In genomic region chr7:3304298-3304697, GRCm38 (mm10) we compare ENCODE assay signal across 8 mouse cellular contexts. TPM values are rescaled to one million over a fixed set of nuclear protein-coding genes. Genes with fewer than 3 reads are reported as not detected.
DNase-seq lines count a peak whose midpoint lies in the region; ATAC-seq lines count a peak whose summit lies in the region.

No protein-coding gene starts in this region.

- 0 out of 2 replicates have a peak, but pooled peaks cover 2% of the 10 kb centered on the region for H3K36me3 ChIP-seq in neural tube, embryonic 15.5 days

- 10% methylated on average over 10 of the region's 10 CpGs for WGBS in neural tube, embryonic 15.5 days

- no peak overlapping the region for H3K27ac ChIP-seq in neural tube, embryonic 15.5 days (replicated peaks)

- peak overlapping the region; percentile 47; the same call in 1 of the 2 replicates for H3K9ac ChIP-seq in neural tube, embryonic 15.5 days (replicated peaks)

- peak overlapping the region; percentile 45 for H3K4me3 ChIP-seq in neural tube, embryonic 15.5 days (replicated peaks)

- H3K9me3 ChIP-seq in neural tube, embryonic 15.5 days (replicated peaks) = no peaks in the 10 kb centered on the region

- peak; percentile 13; the same call in 1 of the 2 replicates for ATAC-seq in common myeloid progenitor, adult 5-6 weeks (replicated peaks; ENCODE audit: low read depth, poor library complexity, severe bottlenecking)
- peak; percentile 20; the same call in 1 of the 2 replicates for ATAC-seq in neural tube, embryonic 15.5 days (ENCODE audit: low FRiP score)

- peaks cover 30% of the 10 kb centered on the region for H3K27me3 ChIP-seq in neural tube, embryonic 15.5 days (replicated peaks)

- H3K4me1 ChIP-seq in neural tube, embryonic 15.5 days = peaks cover 37% of the 10 kb centered on the region

- peak; percentile 32 for DNase-seq in lung, postnatal 10 days
- DNase-seq in lung, adult 18-20 months = no peak
- peak; percentile 68 for DNase-seq in layer of hippocampus, adult 9-11 months
- DNase-seq in urinary bladder, postnatal 4 days (ENCODE audit: low spot score in 2 of 2) = no peak
- no peak for DNase-seq in ovary, adult 18-20 months (ENCODE audit: low spot score)
- DNase-seq in kidney, postnatal 14 days = no peak

- peak overlapping the region; percentile 95 for H3K4me2 ChIP-seq in neural tube, embryonic 15.5 days

RNA-seq across cellular contexts. Expression of gene Prkcg, which starts 15.3 kb away (rescaled TPM):
- total RNA-seq in common myeloid progenitor, adult 5-6 weeks (2017) = not detected in 2 replicates
- 1.3 and 1.4 TPM in 2 replicates for polyA plus RNA-seq in neural tube, embryonic 15.5 days (2015; fragmentation: Nextera tagmentation; extraction: Ambion mirVana)

RNA-seq across cellular contexts. Expression of gene Myadm, which starts 15.4 kb away (rescaled TPM):
- 3.9 and 4.1 TPM in 2 replicates for total RNA-seq in common myeloid progenitor, adult 5-6 weeks (2017)
- 43.9 and 58.7 TPM in 2 replicates for polyA plus RNA-seq in neural tube, embryonic 15.5 days (2015; fragmentation: Nextera tagmentation; extraction: Ambion mirVana)

RNA-seq across cellular contexts. Expression of gene Cacng7, which starts 28.5 kb away (rescaled TPM):
- total RNA-seq in common myeloid progenitor, adult 5-6 weeks (2017) = not detected in 2 replicates
- polyA plus RNA-seq in neural tube, embryonic 15.5 days (2015; fragmentation: Nextera tagmentation; extraction: Ambion mirVana) = 3.4 and 4.1 TPM in 2 replicates

RNA-seq across cellular contexts. Expression of gene Nlrp12, which starts 54.8 kb away (rescaled TPM):
- total RNA-seq in common myeloid progenitor, adult 5-6 weeks (2017) = 0.23 TPM in 1 of 2 replicates, not detected in the other
- polyA plus RNA-seq in neural tube, embryonic 15.5 days (2015; fragmentation: Nextera tagmentation; extraction: Ambion mirVana) = not detected in 2 replicates

Comparison
In these comparisons a context has a peak if more than half of its experiments do, and no peak if none do; other contexts are left out.
1. DNase-seq: peak in lung, postnatal 10 days (single experiment) and layer of hippocampus, adult 9-11 months (single experiment); none in lung, adult 18-20 months (0 of 2), urinary bladder, postnatal 4 days (0 of 2), ovary, adult 18-20 months (single experiment) and kidney, postnatal 14 days (single experiment).